ENCODE assay signal across 19 mouse cellular contexts in genomic region chr2:156080391-156080790, GRCm38 (mm10). TPM values are rescaled to one million over a fixed set of nuclear protein-coding genes. Genes with fewer than 3 reads are reported as not detected.
"Had no signal": no experiment of that assay in that cellular context is flagged by ENCODE, and none has a peak within 500 bp of the region (broad histone marks: within the 10 kb centered on the region; RNA-seq: fewer than 3 reads in every experiment).

No protein-coding gene starts in this region.

- H3K4me1 ChIP-seq: limb, embryonic 13.5 days; midbrain, embryonic 10.5 days had no signal

- ATAC-seq: liver, embryonic 12.5 days had no signal

- H3K9me3 ChIP-seq: limb, embryonic 13.5 days; liver, embryonic 12.5 days; midbrain, embryonic 10.5 days; neural tube, embryonic 15.5 days had no signal

- H3K9ac ChIP-seq: limb, embryonic 13.5 days; liver, embryonic 12.5 days; lung, embryonic 14.5 days; neural tube, embryonic 15.5 days had no signal

- H3K4me2 ChIP-seq: limb, embryonic 13.5 days; liver, embryonic 12.5 days; lung, embryonic 14.5 days; neural tube, embryonic 15.5 days had no signal

- H3K27ac ChIP-seq: limb, embryonic 13.5 days; liver, embryonic 12.5 days; midbrain, embryonic 10.5 days; neural tube, embryonic 15.5 days had no signal

- H3K27me3 ChIP-seq: limb, embryonic 13.5 days; liver, embryonic 12.5 days; neural tube, embryonic 15.5 days had no signal

- H3K4me3 ChIP-seq: limb, embryonic 13.5 days; liver, embryonic 12.5 days; midbrain, embryonic 10.5 days; myocyte; neural tube, embryonic 15.5 days had no signal

- DNase-seq: kidney, postnatal 25 days; lung, embryonic 14.5 days; lung, postnatal 10 days; lung, postnatal 4 days; midbrain, embryonic 14.5 days; right cerebral cortex, adult 18-20 months; right cerebral cortex, postnatal 25 days; thymus, postnatal 36 days had no signal

RNA-seq across cellular contexts. Expression of gene Fer1l4, which starts 27.6 kb away (rescaled TPM):
- total RNA-seq: layer of hippocampus, adult 18-20 months; layer of hippocampus, postnatal 10 days; left cerebral cortex, postnatal 36 days; megakaryocyte, adult 5-6 weeks had no signal
- polyA plus RNA-seq: limb, embryonic 13.5 days; liver, embryonic 12.5 days; liver, embryonic 16.5 days; lung, embryonic 14.5 days; myocyte; neural tube, embryonic 11.5 days had no signal
